Mouse (Mus musculus) heart, adult 2 months (tissue): ENCODE results near the gene Six3.

Experiments
- CTCF ChIP-seq: fragments of 200-600 bp; IDR thresholded peaks from 2 replicates; pipeline ENCODE4 v1.8.1; 2022; ENCODE audit warnings: antibody characterized with exemption, mild to moderate bottlenecking, moderate library complexity
- POLR2A ChIP-seq: fragments of 200-500 bp; IDR thresholded peaks from 2 replicates; pipeline ENCODE4 v1.6.1; 2011; ENCODE audit warnings: mild to moderate bottlenecking, low read depth, low read length, control low read depth; ENCODE audit not compliant: insufficient read depth

DNA sequence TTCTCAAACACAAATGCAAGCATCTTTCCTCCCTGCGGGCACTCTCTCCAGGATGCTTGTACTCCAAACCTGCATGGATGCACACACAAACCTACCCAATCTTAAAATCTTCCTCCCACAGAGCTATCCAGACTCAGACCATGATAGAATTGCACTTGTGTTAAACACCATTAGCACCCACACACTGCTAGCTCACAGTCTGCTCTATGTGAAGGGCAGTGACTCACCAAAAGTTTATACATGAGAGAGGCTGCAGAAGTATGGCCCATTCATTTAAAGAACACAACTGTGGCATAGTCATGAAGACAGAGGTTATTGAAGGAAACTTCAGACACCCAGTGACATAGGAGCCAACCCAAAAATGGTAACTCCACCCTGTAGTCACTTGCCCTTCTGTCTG lies 16.0 kb downstream of the Six3 start:
- TF ChIP-seq POLR2A = no peak
- no peak for TF ChIP-seq CTCF
